In genomic region chr3:19829752-19830151, GRCm38 (mm10) we compare ENCODE assay signal across 16 mouse cellular contexts.
"Had no signal": no experiment of that assay in that cellular context is flagged by ENCODE, and none has a peak within 500 bp of the region (broad histone marks: within the 10 kb centered on the region; RNA-seq: fewer than 3 reads in every experiment).

No protein-coding gene starts in this region.

- H3K27ac ChIP-seq: midbrain, embryonic 13.5 days; midbrain, embryonic 15.5 days; neural tube, embryonic 12.5 days; stomach, embryonic 15.5 days; stomach, postnatal 0 days had no signal

- H3K36me3 ChIP-seq: midbrain, embryonic 13.5 days; midbrain, embryonic 15.5 days; neural tube, embryonic 12.5 days; stomach, embryonic 15.5 days had no signal

- H3K9me3 ChIP-seq: megakaryocyte, embryonic 14.5 days; midbrain, embryonic 13.5 days; midbrain, embryonic 15.5 days; neural tube, embryonic 12.5 days; stomach, embryonic 15.5 days had no signal

- ATAC-seq: midbrain, embryonic 13.5 days; midbrain, embryonic 15.5 days had no signal

- H3K27me3 ChIP-seq: megakaryocyte, embryonic 14.5 days; midbrain, embryonic 13.5 days; midbrain, embryonic 15.5 days; neural tube, embryonic 12.5 days; stomach, embryonic 15.5 days had no signal

- DNase-seq: lung, adult 18-20 months; lung, embryonic 14.5 days; lung, postnatal 10 days; lung, postnatal 4 days; right cerebral cortex, postnatal 14 days; spleen, adult 18-20 months; thymus, adult 2 months; thymus, postnatal 25 days; thymus, postnatal 4 days had no signal

- H3K4me3 ChIP-seq: megakaryocyte, embryonic 14.5 days; midbrain, embryonic 13.5 days; midbrain, embryonic 15.5 days; neural tube, embryonic 12.5 days; stomach, embryonic 15.5 days had no signal

- H3K4me2 ChIP-seq: lung, embryonic 14.5 days; midbrain, embryonic 11.5 days; midbrain, embryonic 13.5 days; midbrain, embryonic 15.5 days; neural tube, embryonic 12.5 days; stomach, embryonic 15.5 days had no signal

- H3K4me1 ChIP-seq: megakaryocyte, embryonic 14.5 days; midbrain, embryonic 13.5 days; midbrain, embryonic 15.5 days; neural tube, embryonic 12.5 days; stomach, embryonic 15.5 days had no signal

- H3K9ac ChIP-seq: lung, embryonic 14.5 days; midbrain, embryonic 13.5 days; midbrain, embryonic 15.5 days; neural tube, embryonic 12.5 days; stomach, embryonic 15.5 days had no signal
